Mouse (Mus musculus): ENCODE data around the gene Sh3glb1.

Gene Sh3glb1

GRCm38 (mm10) chr3:144669944-144670874 lies 49.9 kb downstream of the Sh3glb1 start:
- no peak for DNase-seq (ENCODE audit: low spot score in 2 of 2)

GRCm38 (mm10) chr3:144669457-144669864 lies 50.7 kb downstream of the Sh3glb1 start:
- no peak for DNase-seq (ENCODE audit: low spot score in 2 of 2)

GRCm38 (mm10) chr3:144668949-144669348 lies 51.2 kb downstream of the Sh3glb1 start:
- no peak for DNase-seq (ENCODE audit: low spot score in 2 of 2)

GRCm38 (mm10) chr3:144668039-144668438 lies 52.1 kb downstream of the Sh3glb1 start:
- no peak for DNase-seq (ENCODE audit: low spot score in 2 of 2)

GRCm38 (mm10) chr3:144664363-144665299 lies 55.5 kb downstream of the Sh3glb1 start:
- DNase-seq (ENCODE audit: low spot score in 2 of 2), result peak; percentile 56 to 67

GRCm38 (mm10) chr3:144663415-144664093 lies 56.6 kb downstream of the Sh3glb1 start:
- DNase-seq (ENCODE audit: low spot score in 2 of 2), result no peak

GRCm38 (mm10) chr3:144662215-144662852 lies 57.8 kb downstream of the Sh3glb1 start:
- no peak for DNase-seq (ENCODE audit: low spot score in 2 of 2)

- no peak for DNase-seq (ENCODE audit: low spot score in 2 of 2)
Observed at GRCm38 (mm10) chr3:144661439-144661838, 58.7 kb downstream of the Sh3glb1 start.

GRCm38 (mm10) chr3:144644202-144644601 lies 75.9 kb downstream of the Sh3glb1 start:
- no peak for DNase-seq (ENCODE audit: low spot score in 2 of 2)

GRCm38 (mm10) chr3:144643301-144643871 lies 76.7 kb downstream of the Sh3glb1 start:
- peak in 1 of 2 experiments; percentile 55 for DNase-seq (ENCODE audit: low spot score in 2 of 2)

- DNase-seq (ENCODE audit: low spot score in 2 of 2), result no peak
Observed at GRCm38 (mm10) chr3:144642141-144642540, 78.0 kb downstream of the Sh3glb1 start.

- no peak for DNase-seq (ENCODE audit: low spot score in 2 of 2)
Observed at GRCm38 (mm10) chr3:144640033-144640432, 80.1 kb downstream of the Sh3glb1 start.

- no peak for DNase-seq (ENCODE audit: low spot score in 2 of 2)
Observed at GRCm38 (mm10) chr3:144639387-144639786, 80.7 kb downstream of the Sh3glb1 start.

GRCm38 (mm10) chr3:144638110-144638509 lies 82.0 kb downstream of the Sh3glb1 start:
- no peak for DNase-seq (ENCODE audit: low spot score in 2 of 2)

- DNase-seq (ENCODE audit: low spot score in 2 of 2), result no peak
Observed at GRCm38 (mm10) chr3:144635236-144635635, 84.9 kb downstream of the Sh3glb1 start.
